In genomic region chr8:82759071-82759470, GRCm38 (mm10) we compare ENCODE assay signal across 20 mouse cellular contexts. TPM values are rescaled to one million over a fixed set of nuclear protein-coding genes. Genes with fewer than 3 reads are reported as not detected.
DNase-seq lines count a peak whose midpoint lies in the region; ATAC-seq and TF ChIP-seq lines count a peak whose summit lies in the region.
"Had no signal": no experiment of that assay in that cellular context is flagged by ENCODE, and none has a peak within 500 bp of the region (broad histone marks: within the 10 kb centered on the region; RNA-seq: fewer than 3 reads in every experiment).

No protein-coding gene starts in this region.

- no peak overlapping the region for H3K4me3 ChIP-seq in layer of hippocampus, adult 2 months
- H3K4me3 ChIP-seq: heart, adult 2 months; neural tube, embryonic 13.5 days; stomach, embryonic 15.5 days had no signal

- peak; percentile 46 for ATAC-seq in granulocyte monocyte progenitor cell, adult 5-6 weeks (replicated peaks; ENCODE audit: poor library complexity, severe bottlenecking)
- ATAC-seq: hindbrain, postnatal 0 days had no signal

- H3K27ac ChIP-seq in layer of hippocampus, adult 2 months, result no peak overlapping the region
- H3K27ac ChIP-seq: heart, adult 2 months; hindbrain, postnatal 0 days; neural tube, embryonic 13.5 days; stomach, embryonic 15.5 days had no signal

- TF ChIP-seq CTCF in layer of hippocampus, adult 2 months (conservative IDR thresholded peaks at IDR 0.05), result no peak

- peak; percentile 45 for DNase-seq in A20 (ENCODE audit: low read depth, low spot score)
- DNase-seq in CD4-positive, CD25-positive, alpha-beta regulatory T cell, adult 2 months (ENCODE audit: low read depth, low spot score), result peak; percentile 47
- peak; percentile 67 to 71 for DNase-seq in thymus, postnatal 10 days (ENCODE audit: low spot score in 2 of 2)
- no peak for DNase-seq in left cerebral cortex, postnatal 10 days (ENCODE audit: extremely low spot score in 1 of 2, low spot score in 2 of 2)
- no peak for DNase-seq in layer of hippocampus, adult 2 months (ENCODE audit: low spot score in 2 of 2)
- DNase-seq in frontal cortex, adult 2 months (ENCODE audit: extremely low spot score in 1 of 2, low spot score in 1 of 2), result no peak
- DNase-seq: adrenal gland, adult 8-10 months; cerebellum, adult 8-10 months; gastrocnemius, postnatal 14 days; heart, adult 2 months; kidney, adult 11 months; layer of hippocampus, postnatal 36 days; lung, adult 18-20 months; lung, postnatal 36 days; right cerebral cortex, postnatal 14 days; spleen, adult 18-20 months had no signal

- intact Hi-C loops in left cerebral cortex, postnatal 10 days (cut with DNase I), result no loop called here

RNA-seq across cellular contexts. Expression of gene Zfp330, which starts 14.9 kb away (rescaled TPM):
- 79.9 and 90.0 TPM in 2 replicates for total RNA-seq in granulocyte monocyte progenitor cell, adult 5-6 weeks (2014; fragmentation: Nextera tagmentation)
- total RNA-seq in granulocyte monocyte progenitor cell, adult 5-6 weeks (2017), result 133 and 136 TPM in 2 replicates
- 10 to 100 TPM; 41.5 TPM for total RNA-seq in left cerebral cortex, postnatal 10 days (2021)
- 10 to 100 TPM; 34.4 to 41.5 TPM for total RNA-seq in layer of hippocampus, adult 2 months (2021)
- 41.2 and 47.4 TPM in 2 replicates for polyA plus RNA-seq in frontal cortex, adult 2 months (2012; rRNA removed)

Comparison
In these comparisons a context has a peak if more than half of its experiments do, and no peak if none do; other contexts are left out.
1. DNase-seq: peak in A20 (single experiment), CD4-positive, CD25-positive, alpha-beta regulatory T cell, adult 2 months (single experiment) and thymus, postnatal 10 days (2 of 2); none in left cerebral cortex, postnatal 10 days (0 of 2), layer of hippocampus, adult 2 months (0 of 2) and frontal cortex, adult 2 months (0 of 2).